Mouse (Mus musculus) stomach, postnatal 0 days (tissue): ENCODE data around the gene Hoxd13.

Experiments used
- CTCF ChIP-seq: IDR thresholded peaks from 2 replicates; pipeline ENCODE4 v1.5.1; 2016; ENCODE audit warnings: antibody characterized with exemption, low read depth, mild to moderate bottlenecking, moderate library complexity
- EP300 ChIP-seq: optimal IDR thresholded peaks from 2 replicates; pipeline ENCODE3; 2016; ENCODE audit warnings: antibody characterized with exemption

DNA sequence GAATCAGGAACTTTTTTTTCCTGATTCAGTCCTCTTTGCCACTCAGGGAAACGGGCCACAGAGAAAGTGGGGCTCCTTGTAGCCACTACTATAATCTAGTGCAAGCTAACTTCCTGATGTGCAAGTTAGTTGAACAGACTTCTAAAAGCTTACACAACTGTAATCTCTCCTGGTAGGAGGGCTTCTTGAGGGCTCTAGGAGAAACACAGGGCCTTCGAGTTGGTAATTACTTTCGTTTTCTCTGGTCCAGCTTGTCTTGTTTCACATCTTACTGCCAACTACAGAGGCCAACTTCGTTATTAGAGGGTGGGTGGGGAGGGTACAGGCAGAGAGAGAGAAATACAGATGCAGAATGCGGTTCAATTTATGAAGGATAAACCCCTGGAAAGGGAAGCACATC, 3.7 kb downstream of the Hoxd13 start:
- TF ChIP-seq CTCF, result no peak
- no peak for TF ChIP-seq EP300
